Mouse (Mus musculus) small intestine, adult 2 months (tissue): Measurements from ENCODE around the gene Krt78.

Experiments used
- CTCF ChIP-seq: fragments of 200-500 bp; IDR thresholded peaks from 2 replicates; pipeline ENCODE4 v1.5.1; 2012; ENCODE audit warnings: low read depth, mild to moderate bottlenecking, control low read depth, inconsistent platforms, low read length, moderate library complexity, mixed read lengths; ENCODE audit not compliant: insufficient replicate concordance, insufficient read length; ENCODE audit errors: extremely low read depth
- POLR2A ChIP-seq: fragments of 200-500 bp; IDR thresholded peaks from 2 replicates; pipeline ENCODE4 v1.6.1; 2012; ENCODE audit warnings: low read depth, mild to moderate bottlenecking, control low read depth, inconsistent platforms, low read length, moderate library complexity

GRCm38 (mm10) chr15:101974083-101974845 lies 20.2 kb upstream of the Krt78 start:
- TF ChIP-seq CTCF (no peak), POLR2A (peak; percentile 47; the same call in 1 of the 2 replicates)
